Mouse (Mus musculus): ENCODE measurements around the gene Galnt5.

Galnt5 gene

DNA sequence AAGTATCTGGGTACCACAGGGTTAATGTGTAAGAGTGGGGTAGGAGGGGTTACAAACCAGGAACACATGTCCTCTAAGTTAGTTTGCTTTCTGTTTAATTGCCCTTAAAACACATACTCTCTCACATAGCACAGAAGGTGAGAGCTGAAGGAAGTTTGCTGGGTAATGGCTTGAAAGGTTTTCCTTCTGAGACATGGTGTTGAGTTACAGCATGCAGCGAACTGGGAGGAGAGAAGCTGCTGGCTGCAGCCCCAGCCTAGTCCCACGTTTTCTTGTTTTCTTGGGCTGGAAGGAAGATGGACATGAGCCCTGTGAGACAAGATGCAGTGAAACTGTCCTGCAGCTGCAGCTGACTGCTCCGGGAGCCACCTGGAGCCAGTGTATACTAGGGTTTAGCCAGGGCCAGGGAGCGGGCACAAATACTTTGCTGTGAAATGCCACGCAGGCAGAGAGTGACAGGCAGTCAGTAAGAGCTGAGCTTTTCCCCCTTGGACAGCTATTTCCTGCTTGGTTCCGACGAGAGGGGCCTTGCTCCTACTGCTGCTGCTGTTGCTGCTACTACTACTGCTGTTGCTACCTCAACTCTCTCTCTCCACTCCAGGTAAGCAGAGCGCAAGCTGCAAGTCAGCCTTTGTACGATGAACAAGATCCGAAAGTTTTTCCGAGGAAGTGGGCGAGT lies at the start of gene Galnt5:
Gene Galnt5, plus strand, starts transcription at position 133 of the 679 bp plus-strand sequence.
- DNase-seq (ENCODE audit: low spot score in 2 of 2) = no peak

DNA sequence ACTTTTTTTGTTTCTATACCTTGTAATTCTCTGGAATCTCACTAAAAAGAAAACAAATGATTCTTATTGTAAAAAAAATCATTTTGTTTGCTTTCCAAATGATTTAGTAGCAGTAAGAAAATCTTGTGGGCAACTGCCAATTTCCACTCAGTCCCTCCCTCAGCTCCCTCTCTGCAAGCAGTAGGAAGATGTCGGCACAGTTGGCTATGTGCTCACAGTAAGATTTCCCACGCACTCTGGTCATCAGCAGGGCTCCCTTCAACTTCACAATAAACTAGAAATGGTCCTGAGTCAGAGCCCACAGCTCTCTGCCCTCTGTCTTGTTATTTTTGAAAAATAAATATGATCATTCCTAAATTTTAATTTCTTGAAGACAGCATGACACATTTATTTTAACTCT lies 46.1 kb upstream of the Galnt5 start:
- no peak for DNase-seq (ENCODE audit: low spot score in 2 of 2)

DNA sequence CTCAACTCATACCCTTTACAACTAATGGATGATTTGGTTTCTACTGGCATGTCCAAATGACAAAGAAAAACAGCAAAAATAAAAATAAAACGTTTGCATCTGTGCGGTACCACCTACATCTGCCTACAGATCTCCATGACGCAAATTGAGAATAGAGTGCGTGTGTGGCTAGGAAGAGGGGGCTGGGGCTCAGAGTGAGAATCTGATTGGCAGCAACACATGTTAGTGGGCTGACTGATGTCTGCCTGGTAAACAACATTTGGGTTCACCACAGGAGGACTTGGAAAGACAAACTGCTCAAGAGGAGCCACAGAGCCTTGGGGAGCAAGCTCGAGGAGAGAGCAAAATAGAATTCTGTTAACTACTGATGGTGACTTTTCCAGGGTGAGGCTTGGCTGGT lies 36.9 kb upstream of the Galnt5 start:
- no peak for DNase-seq (ENCODE audit: low spot score in 2 of 2)

GRCm38 (mm10) chr2:57982248-57982647 lies 15.4 kb upstream of the Galnt5 start:
- DNase-seq (ENCODE audit: low spot score in 2 of 2) = no peak

DNA sequence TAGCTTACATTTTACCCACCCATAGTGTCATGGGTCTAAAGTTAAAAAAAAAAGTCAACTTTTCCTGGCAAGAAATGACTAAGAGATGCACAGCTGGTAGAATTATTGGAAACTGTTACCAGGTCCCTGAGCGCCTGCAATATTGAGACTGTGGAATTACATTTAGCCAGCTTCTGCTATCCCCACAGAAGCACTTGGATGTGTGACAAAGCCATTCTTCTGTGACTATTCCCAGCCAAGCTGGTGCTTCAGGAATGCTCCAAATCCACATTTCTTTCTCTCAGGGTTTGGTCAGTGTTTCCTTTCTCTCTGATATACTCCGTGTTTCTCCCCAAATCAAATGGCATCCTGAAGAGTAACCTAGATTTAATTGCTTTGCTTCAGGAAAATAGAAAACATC lies 6.6 kb upstream of the Galnt5 start:
- DNase-seq (ENCODE audit: low spot score in 2 of 2) = no peak

DNA sequence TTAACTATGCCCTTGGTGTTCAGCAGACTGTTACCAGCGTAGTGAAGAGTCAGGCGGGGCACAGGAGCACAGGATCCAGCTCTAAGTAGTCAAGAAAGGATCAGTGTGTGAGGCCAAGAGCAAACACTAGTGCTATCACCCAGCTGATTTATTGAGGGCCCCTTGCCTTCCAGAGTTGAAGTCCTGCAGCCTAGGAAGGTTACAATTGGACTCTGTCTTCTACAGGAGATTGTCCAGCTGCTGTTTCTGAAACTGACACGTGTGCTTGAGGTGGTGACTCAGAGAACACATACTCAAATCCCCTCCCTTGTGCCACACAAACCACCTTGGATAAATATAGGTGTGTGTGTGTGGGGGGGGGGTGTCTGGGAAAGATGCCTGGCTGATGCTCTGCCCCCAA lies 3.8 kb downstream of the Galnt5 start:
- DNase-seq (ENCODE audit: low spot score in 2 of 2) = no peak

GRCm38 (mm10) chr2:58007081-58007480 lies 9.4 kb downstream of the Galnt5 start:
- no peak for DNase-seq (ENCODE audit: low spot score in 2 of 2)

- DNase-seq (ENCODE audit: low spot score in 2 of 2) = no peak
Observed at GRCm38 (mm10) chr2:58023556-58023955, 25.9 kb downstream of the Galnt5 start.

DNA sequence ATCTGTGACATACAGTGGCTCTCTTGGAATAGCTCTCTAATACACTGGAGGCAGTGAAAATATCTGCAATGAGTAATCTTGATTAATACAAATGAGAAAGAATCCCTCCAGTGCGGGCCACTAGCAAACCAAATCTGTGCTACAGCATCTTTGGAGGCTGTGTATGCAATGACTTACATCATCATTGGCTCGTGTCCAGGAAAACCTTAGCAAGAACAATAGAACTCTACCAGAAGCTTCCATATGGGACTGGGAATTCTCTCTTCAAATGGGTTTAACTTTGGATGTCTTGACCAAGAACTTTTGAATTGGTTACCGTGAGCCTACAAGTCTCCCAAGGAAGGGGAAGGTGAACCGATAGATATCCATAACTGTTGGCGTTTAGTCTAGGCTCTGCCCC lies 29.1 kb downstream of the Galnt5 start:
- no peak for DNase-seq (ENCODE audit: low spot score in 2 of 2)

DNA sequence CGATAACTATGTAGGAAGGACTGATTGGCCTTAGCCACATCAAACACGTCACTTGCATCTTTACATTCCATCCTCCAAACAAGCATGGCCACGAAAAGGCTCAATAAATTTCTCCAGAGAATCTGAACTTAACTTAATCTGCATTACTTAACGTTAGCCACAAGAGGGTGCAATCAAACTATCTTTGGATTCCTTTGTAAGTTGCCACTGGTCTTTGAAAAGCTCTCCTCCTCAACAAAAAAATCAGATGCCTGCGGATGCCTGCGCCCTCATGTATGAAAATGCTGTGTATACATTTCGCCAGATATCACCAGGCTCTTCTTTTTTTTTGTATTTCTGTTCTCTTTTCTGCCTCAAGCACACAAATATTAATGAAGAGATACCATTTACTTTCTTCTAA lies 31.7 kb downstream of the Galnt5 start:
- DNase-seq (ENCODE audit: low spot score in 2 of 2) = no peak

DNA sequence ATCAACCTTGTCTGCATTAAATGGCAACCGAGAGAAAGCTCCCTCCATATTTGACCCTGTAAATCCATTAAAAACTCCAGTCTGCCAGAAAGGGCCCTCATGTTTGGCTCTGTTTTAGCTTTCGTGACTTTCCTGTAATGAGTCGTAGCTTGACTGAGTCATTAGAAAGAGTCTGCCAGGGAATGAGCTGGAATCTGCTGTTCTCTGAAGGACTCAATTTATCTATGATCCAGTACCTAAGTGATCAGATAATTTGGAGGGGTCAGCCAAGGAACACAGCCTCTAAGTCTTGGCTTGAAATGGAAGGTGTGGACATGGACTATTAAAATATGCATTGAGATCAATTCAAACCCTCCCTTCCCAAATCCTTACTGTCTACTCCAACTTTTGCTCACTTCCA lies 33.7 kb downstream of the Galnt5 start:
- no peak for DNase-seq (ENCODE audit: low spot score in 2 of 2)

DNA sequence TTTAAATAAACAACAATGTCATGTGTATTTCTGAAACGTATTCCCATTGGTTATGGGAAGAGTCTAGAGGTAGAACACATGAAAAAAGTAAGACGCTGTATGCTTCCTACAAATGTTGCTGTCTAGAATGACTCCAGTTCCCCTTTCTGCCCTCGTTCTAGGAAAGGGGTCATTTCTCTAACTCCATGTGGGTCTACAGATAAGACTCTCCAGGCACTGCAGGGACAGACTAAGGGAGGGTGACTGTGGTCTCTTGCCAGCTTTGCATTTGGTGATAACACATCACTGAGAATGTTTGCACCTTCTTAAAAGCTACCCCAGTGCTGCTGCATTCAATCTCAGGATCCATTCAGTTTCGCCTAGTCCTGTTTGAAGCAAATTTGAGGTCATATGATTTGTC lies 38.0 kb downstream of the Galnt5 start:
- DNase-seq (ENCODE audit: low spot score in 2 of 2) = no peak

DNA sequence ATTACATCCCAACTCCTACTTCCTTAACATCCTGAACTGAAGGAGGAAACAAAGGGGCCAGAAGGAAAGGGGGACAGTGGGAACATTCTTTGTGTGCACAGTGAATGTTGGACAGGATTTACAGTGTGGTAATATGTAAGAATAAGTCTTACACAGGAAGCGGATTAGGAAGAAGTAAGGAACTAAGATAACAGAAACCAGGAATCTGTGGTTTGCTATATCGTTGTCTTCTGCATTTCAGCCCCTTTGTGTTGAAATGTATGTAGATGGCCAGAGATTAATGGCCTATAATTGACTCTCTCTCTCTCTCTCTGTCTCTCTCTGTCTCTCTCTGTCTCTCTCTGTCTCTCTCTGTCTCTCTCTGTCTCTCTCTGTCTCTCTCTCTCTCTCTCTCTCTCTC lies 39.2 kb downstream of the Galnt5 start:
- no peak for DNase-seq (ENCODE audit: low spot score in 2 of 2)

DNA sequence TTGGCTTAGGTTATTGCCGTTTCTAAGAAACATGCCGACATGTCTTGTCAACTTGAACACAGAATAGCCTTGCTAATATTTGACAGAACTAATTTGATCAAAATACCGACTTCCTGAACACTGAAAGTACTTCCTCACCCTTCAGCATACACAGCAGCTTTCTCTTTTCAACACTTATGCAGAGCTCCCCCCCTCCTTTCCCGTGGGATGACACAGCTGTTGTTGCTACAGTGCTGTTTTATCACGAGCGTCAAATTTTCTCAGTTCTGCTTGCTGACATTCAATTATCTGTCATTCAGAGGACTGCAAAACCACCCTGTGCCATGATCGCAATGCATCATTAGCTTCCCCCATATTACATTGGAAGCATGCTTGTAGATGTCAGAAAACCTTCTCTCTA lies 44.2 kb downstream of the Galnt5 start:
- peak; percentile 18 to 46 for DNase-seq (ENCODE audit: low spot score in 2 of 2)

GRCm38 (mm10) chr2:58052821-58053581 lies 55.3 kb downstream of the Galnt5 start, which contains the start of gene Ermn:
TSS of gene Ermn (minus strand) at chr2:58052864.
- DNase-seq (ENCODE audit: low spot score in 2 of 2) = no peak

GRCm38 (mm10) chr2:58055383-58055782 lies 57.7 kb downstream of the Galnt5 start:
- peak in 1 of 2 experiments; percentile 27 for DNase-seq (ENCODE audit: low spot score in 2 of 2)

- no peak for DNase-seq (ENCODE audit: low spot score in 2 of 2)
Observed at GRCm38 (mm10) chr2:58079849-58080248, 82.2 kb downstream of the Galnt5 start.

- DNase-seq (ENCODE audit: low spot score in 2 of 2) = no peak
Observed at GRCm38 (mm10) chr2:58086420-58086819, 88.7 kb downstream of the Galnt5 start.

- no peak for DNase-seq (ENCODE audit: low spot score in 2 of 2)
Observed at GRCm38 (mm10) chr2:58094818-58095217, 97.1 kb downstream of the Galnt5 start.
